Mouse (Mus musculus) hindbrain, embryonic 16.5 days (tissue): ENCODE results near the gene Cybc1. TPM values are rescaled to one million over a fixed set of nuclear protein-coding genes. Genes with fewer than 3 reads are reported as not detected.

Source experiments
- ATAC-seq: fragments of 200-750 bp; cut with Nextera tagmentation; 2 replicates; pipeline ENCODE4 v1.8.0; 2017; ENCODE audit warnings: moderate TSS enrichment, moderate library complexity
- H3K27ac ChIP-seq: fragments of 300-500 bp; sonication (generic); 2 replicates; pipeline ENCODE4 v1.5.1; 2014; ENCODE audit warnings: low read depth, mild to moderate bottlenecking, control low read depth, low read length, moderate library complexity
- H3K27me3 ChIP-seq: fragments of 300-500 bp; sonication (generic); replicated peaks from 2 replicates; pipeline ENCODE4 v1.6.1; 2014; ENCODE audit warnings: low read length; ENCODE audit not compliant: control insufficient read depth, insufficient read depth
- H3K36me3 ChIP-seq: fragments of 300-500 bp; sonication (generic); 2 replicates; pipeline ENCODE4 v1.6.1; 2014; ENCODE audit warnings: mild to moderate bottlenecking, low read length, moderate library complexity, mixed read lengths; ENCODE audit not compliant: control insufficient read depth, insufficient read depth
- H3K4me1 ChIP-seq: fragments of 300-500 bp; sonication (generic); 2 replicates; pipeline ENCODE4 v1.6.1; 2014; ENCODE audit warnings: low read depth, low read length; ENCODE audit not compliant: control insufficient read depth, insufficient read depth
- H3K4me2 ChIP-seq: fragments of 300-500 bp; sonication (generic); 2 replicates; pipeline ENCODE4 v1.6.1; 2014; ENCODE audit warnings: mild to moderate bottlenecking, low read length, control low read depth, moderate library complexity
- H3K4me3 ChIP-seq: fragments of 300-500 bp; sonication (generic); 2 replicates; pipeline ENCODE4 v1.5.1; 2014; ENCODE audit warnings: mild to moderate bottlenecking, low read length, control low read depth, moderate library complexity
- H3K9ac ChIP-seq: fragments of 300-500 bp; sonication (generic); 2 replicates; pipeline ENCODE4 v1.6.1; 2014; ENCODE audit warnings: low read depth, mild to moderate bottlenecking, control low read depth, low read length, moderate library complexity
- H3K9me3 ChIP-seq: fragments of 300-500 bp; sonication (generic); 2 replicates; pipeline ENCODE4 v1.6.1; 2014; ENCODE audit warnings: mild to moderate bottlenecking, low read length, moderate library complexity; ENCODE audit not compliant: control insufficient read depth
- WGBS: fragments of 180-500 bp; shearing (Covaris S2); extraction: QIAGEN DNeasy Blood & Tissue Kit; methylation state at CpG from one replicate; pipeline ENCODE4 v1.1.7; 2014; 5-methylcytosine and 5-hydroxymethylcytosine counted together
- polyA plus RNA-seq: library from polyadenylated mRNA; unstranded; fragments of >200 nt; fragmentation: Nextera tagmentation; extraction: Ambion mirVana; gene quantifications from 2 replicates; pipeline ENCODE4 v1.2.1, GENCODE M21; 2015

Cybc1 gene
- polyA plus RNA-seq, result 36.8 and 41.0 TPM in 2 replicates

DNA sequence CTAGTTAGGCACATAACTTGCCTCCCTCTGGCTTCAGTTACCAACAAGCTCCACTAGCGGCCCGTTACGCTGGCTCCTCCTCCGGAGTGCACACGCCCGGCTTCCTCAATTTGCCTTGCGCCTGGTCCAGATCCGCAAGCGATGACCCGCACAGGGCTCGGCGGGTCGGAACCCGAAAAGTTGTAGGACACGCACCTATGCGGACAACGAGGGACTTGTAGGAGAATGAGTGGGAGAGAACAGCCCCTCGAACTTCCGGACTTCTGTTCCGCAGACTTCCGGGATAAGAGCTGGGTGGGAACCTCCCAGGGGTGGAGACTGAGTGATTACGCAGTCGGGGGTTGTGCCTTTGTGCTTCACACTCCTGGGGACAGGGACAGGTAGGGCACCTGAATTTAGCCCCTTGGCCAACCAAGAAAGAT is at the start of gene Cybc1:
Cybc1 (minus strand) TSS at position 305 of the 422 bp plus-strand sequence.
- peak; percentile 89 for ATAC-seq
- WGBS, result 0% methylated on average over 23 of the region's 23 CpGs
- peaks cover 17% of the 10 kb centered on the region for H3K4me1 ChIP-seq
- peaks cover 6% of the 10 kb centered on the region for H3K36me3 ChIP-seq
- no peaks in the 10 kb centered on the region for H3K9me3 ChIP-seq
- H3K27ac ChIP-seq, result peak within 1 kb of the TSS; percentile 55
- no peaks in the 10 kb centered on the region for H3K27me3 ChIP-seq
- H3K9ac ChIP-seq, result peak within 1 kb of the TSS; percentile 74
- H3K4me2 ChIP-seq, result peak within 1 kb of the TSS; percentile 90
- H3K4me3 ChIP-seq, result peak within 1 kb of the TSS; percentile 74

DNA sequence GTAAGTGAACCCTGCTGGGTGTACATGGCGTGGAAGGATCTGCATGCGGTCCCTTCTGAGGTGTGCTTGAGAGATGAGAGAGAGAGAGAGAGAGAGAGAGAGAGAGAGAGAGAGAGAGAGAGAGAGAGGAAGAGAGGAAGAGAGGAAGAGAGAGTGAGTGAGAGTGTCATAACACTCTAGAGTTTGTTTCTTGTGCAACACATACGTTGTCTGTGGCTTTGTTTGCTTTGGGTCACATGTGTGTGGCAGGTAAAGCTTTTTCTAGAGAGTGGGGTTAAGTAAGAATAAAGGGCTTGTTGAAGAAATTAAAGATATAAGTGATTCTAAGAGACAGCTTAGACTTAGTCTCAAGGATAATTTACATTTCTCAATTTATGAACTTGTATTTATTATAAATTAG is 48.9 kb upstream of the Cybc1 start:
- no peaks in the 10 kb centered on the region for H3K9me3 ChIP-seq
- H3K36me3 ChIP-seq, result no peaks in the 10 kb centered on the region
- ATAC-seq, result no peak
- H3K9ac ChIP-seq, result no peak overlapping the region
- H3K4me3 ChIP-seq, result no peak overlapping the region
- H3K27ac ChIP-seq, result no peak overlapping the region
- H3K27me3 ChIP-seq, result no peaks in the 10 kb centered on the region
- no peak overlapping the region for H3K4me2 ChIP-seq
- WGBS, result 94% methylated on average over 3 of the region's 3 CpGs
- H3K4me1 ChIP-seq, result no peaks in the 10 kb centered on the region

DNA sequence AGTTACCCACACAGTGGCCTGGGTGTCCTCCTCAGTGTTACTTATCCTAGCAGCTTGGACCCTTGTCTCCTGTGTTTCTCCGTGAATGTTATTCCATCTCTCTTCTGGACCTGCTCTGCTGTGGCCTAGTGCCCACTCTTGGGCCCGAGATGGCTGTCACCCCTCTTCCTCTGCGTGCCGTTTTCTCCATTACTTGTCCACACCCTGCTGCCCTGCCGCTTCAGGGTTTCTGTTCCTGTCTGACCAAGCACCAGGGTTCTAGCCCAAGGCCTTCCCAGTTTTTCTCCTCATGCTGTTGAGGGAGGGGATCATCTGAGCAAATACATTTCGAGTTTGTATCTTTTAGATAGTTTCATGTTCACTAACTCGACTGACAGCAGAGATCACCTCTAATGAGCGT is 48.4 kb upstream of the Cybc1 start:
- no peak for ATAC-seq
- H3K27me3 ChIP-seq, result no peaks in the 10 kb centered on the region
- H3K27ac ChIP-seq, result no peak overlapping the region
- no peak overlapping the region for H3K4me2 ChIP-seq
- H3K4me3 ChIP-seq, result no peak overlapping the region
- H3K4me1 ChIP-seq, result no peaks in the 10 kb centered on the region
- WGBS, result 93% methylated on average over 8 of the region's 8 CpGs
- no peaks in the 10 kb centered on the region for H3K9me3 ChIP-seq
- H3K9ac ChIP-seq, result no peak overlapping the region
- no peaks in the 10 kb centered on the region for H3K36me3 ChIP-seq

DNA sequence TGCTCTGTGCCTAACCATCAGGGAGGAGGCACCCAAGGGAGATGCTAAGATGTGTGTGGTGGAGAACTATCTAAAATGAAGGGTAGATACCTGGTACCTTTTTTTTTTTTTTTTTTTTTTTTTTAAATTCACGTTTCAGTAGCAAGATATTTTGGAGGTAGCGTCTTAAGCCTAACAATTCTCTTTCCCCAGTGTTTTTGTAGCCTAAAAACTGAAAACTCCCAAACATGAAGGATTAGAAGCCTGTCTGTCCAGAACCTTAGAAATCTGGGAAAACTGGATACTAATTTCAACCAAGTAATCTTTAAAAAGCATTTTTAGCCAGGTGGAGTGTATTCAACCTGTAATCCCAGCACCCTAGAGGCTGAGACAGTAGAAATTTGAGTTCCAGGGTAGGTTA is 32.0 kb upstream of the Cybc1 start:
- Histone ChIP-seq H3K27me3 (no peaks in the 10 kb centered on the region), H3K9me3 (no peaks in the 10 kb centered on the region), H3K27ac (no peak overlapping the region), H3K9ac (peak overlapping the region; percentile 98), H3K4me2 (peak overlapping the region; percentile 91), H3K36me3 (0 out of 2 replicates have a peak, but pooled peaks cover 3% of the 10 kb centered on the region), H3K4me1 (peaks cover 18% of the 10 kb centered on the region), H3K4me3 (peak overlapping the region; percentile 89)
- 62% methylated on average over 2 of the region's 2 CpGs for WGBS
- no peak for ATAC-seq

DNA sequence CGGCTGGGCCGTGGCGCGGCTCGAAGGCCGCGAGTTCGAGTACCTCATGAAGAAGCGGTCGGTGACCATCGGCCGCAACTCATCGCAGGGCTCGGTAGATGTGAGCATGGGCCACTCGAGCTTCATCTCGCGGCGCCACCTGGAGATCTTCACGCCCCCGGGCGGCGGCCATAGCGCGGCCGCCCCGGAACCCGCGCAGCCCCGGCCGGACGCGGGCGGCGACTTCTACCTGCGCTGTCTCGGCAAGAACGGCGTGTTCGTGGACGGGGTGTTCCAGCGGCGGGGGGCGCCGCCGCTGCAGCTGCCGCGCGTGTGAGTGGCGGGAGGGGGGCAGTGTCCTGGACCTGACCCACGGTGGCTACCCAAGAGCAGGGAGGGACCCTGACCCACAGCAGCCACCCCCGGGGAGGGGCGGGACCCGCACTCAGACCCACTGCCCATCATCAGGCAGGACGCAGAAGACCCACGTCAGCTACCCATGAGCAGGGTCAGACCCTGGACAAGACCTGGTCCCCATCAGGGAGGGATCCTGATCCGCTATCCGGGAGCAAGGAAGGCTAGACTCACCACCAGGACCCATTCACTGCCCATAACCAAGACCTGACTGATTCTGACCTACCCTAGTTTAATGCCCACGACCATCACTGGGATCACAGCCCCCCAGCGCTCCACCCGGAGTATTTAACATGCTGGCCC is 31.2 kb upstream of the Cybc1 start:
- ATAC-seq, result 0 out of 2 replicates have a peak, but pooled peaks have one; percentile 11
- Histone ChIP-seq H3K9me3 (no peaks in the 10 kb centered on the region), H3K9ac (peak overlapping the region; percentile 98), H3K4me2 (peak overlapping the region; percentile 91), H3K27ac (peak overlapping the region; percentile 86), H3K27me3 (no peaks in the 10 kb centered on the region), H3K4me3 (peak overlapping the region; percentile 89), H3K4me1 (peaks cover 18% of the 10 kb centered on the region), H3K36me3 (peaks cover 5% of the 10 kb centered on the region; the same call in 1 of the 2 replicates)
- under 1% methylated on average over 56 of the region's 60 CpGs for whole genome bisulfite sequencing

DNA sequence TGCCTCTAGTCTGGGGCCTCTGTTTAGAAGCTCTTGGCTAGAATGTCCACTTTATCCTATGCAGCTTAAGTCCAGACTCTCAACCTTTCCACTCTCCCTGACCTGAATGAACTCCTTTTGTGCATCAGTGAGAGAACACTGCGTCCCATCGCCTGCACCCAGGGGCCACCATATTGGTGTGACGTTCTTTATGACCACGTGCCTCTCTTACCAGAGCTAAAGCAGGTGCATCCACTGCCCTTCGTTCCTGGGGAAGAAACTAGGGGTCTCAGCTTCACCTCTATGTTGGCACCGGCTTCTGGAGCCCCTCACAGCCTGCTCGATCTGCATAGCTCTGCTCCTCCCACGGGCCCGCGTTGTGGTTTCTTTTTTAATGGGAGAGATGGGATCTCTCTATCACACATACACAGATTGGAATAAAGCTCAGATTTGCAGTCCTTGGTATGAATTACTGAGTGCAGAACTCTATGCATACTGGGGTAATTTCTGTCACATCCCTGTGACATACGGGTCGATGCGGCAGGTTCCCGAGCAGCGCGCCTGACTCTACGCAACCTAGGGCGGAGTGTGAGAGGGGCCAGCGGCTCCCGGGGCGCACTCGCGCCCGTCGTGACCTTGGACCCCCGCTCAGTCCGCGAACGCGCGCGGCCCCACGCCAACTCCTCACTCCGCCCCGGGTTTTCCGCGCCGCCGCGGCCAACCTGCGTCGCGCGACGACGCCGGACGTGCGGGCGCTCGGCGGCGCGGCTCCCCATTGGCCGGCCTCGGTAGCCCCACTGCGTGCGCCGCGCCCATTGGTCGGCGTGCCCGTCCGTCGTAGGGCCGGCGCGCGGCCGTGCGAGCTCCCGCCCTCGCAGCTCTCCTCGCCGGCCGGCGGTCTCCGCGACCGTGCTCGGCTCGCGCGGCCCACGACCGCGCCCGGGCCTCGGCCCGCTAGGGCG is 30.3 kb upstream of the Cybc1 start, which contains the start of gene Foxk2:
Foxk2 (plus strand) TSS at position 831 of the 941 bp plus-strand sequence.
- Histone ChIP-seq H3K36me3 (peaks cover 12% of the 10 kb centered on the region; the same call in 1 of the 2 replicates), H3K27me3 (no peaks in the 10 kb centered on the region), H3K4me2 (peak within 1 kb of the TSS; percentile 91), H3K4me3 (peak within 1 kb of the TSS; percentile 89), H3K27ac (peak within 1 kb of the TSS; percentile 95), H3K4me1 (peaks cover 18% of the 10 kb centered on the region), H3K9me3 (no peaks in the 10 kb centered on the region), H3K9ac (peak within 1 kb of the TSS; percentile 98)
- ATAC-seq, result peak; percentile 98
- WGBS, result under 1% methylated on average over 85 of the region's 91 CpGs

DNA sequence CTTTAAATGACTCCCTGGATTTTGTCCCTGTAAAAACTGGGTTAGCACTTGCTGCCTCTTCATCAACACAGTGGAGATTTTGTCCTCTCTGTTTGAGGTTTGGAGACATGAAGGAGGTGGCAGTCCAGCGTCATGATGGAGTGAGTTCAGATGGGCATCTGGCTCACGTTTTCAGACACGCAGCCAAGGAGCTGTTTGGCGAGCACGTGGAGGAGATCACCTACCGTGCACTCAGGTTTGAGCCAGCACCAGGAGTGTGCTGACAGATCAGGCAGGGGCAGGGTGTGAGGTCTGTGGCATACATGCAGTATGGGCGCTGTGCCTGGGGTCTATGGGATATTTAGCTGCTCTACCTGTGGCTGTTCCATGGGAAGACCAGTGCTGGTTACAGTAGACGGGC is 21.1 kb upstream of the Cybc1 start:
- Histone ChIP-seq H3K4me3 (no peak overlapping the region), H3K9me3 (no peaks in the 10 kb centered on the region), H3K9ac (no peak overlapping the region), H3K4me2 (no peak overlapping the region), H3K36me3 (peaks cover 82% of the 10 kb centered on the region), H3K4me1 (no peaks in the 10 kb centered on the region), H3K27me3 (no peaks in the 10 kb centered on the region), H3K27ac (no peak overlapping the region)
- no peak for ATAC-seq
- WGBS, result 89% methylated on average over 8 of the region's 8 CpGs

DNA sequence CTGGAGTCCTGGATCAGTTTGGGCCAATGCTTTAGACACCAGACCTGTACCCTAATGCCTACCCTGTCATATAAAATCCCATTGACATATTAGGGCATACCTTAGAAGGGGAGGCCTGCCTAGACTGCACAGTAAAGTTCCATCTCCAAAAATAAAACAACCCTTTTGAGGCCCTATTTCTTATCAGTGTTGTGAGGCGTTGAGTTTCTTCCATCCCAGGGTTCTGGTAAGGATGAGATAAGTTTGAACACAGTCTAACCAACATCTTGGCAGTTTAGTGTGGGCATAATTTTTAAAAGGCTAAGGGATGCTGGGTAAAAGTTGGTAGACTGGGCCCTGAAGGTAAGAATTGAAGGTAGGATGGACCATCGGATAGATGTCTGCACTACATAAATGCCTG is 10.5 kb upstream of the Cybc1 start:
- no peaks in the 10 kb centered on the region for H3K9me3 ChIP-seq
- WGBS, result 100% methylated on average over 2 of the region's 2 CpGs
- no peaks in the 10 kb centered on the region for H3K27me3 ChIP-seq
- peaks cover 25% of the 10 kb centered on the region for H3K4me1 ChIP-seq
- no peak overlapping the region for H3K4me3 ChIP-seq
- no peak overlapping the region for H3K9ac ChIP-seq
- ATAC-seq, result no peak
- no peak overlapping the region for H3K4me2 ChIP-seq
- H3K36me3 ChIP-seq, result peaks cover 15% of the 10 kb centered on the region
- H3K27ac ChIP-seq, result no peak overlapping the region
